Mouse (Mus musculus) left cerebral cortex, adult 2 months (tissue): ENCODE results near the gene Rps6ka5. TPM values are rescaled to one million over a fixed set of nuclear protein-coding genes. Genes with fewer than 3 reads are reported as not detected.

ENCODE experiments used
- DNase-seq, 2 experiments: peaks; one replicate each; pipeline ENCODE4 v3.0.0; 2021 to 2022; ENCODE audit warnings: low spot score in 2 of 2, mixed read lengths in 1 of 2; ENCODE audit errors: extremely low spot score in 1 of 2
- H3K27ac ChIP-seq: fragments of 200-600 bp; 2 replicates; pipeline ENCODE4 v1.8.1; 2022
- H3K4me3 ChIP-seq: fragments of 200-600 bp; 2 replicates; pipeline ENCODE4 v1.8.1; 2022
- CTCF ChIP-seq: fragments of 200-600 bp; IDR thresholded peaks from 2 replicates; pipeline ENCODE4 v1.8.1; 2022; ENCODE audit warnings: antibody characterized with exemption, mild to moderate bottlenecking, moderate library complexity
- intact Hi-C: fragments of 180-260 bp; cut with DNase I; formaldehyde crosslinking; loops from one replicate; pipeline ENCODE4 v1.15.1; 2025
- total RNA-seq, 2 experiments: library from RNA; stranded (reverse); gene quantifications; 2 replicates each; pipeline ENCODE4 v1.2.3; 2021

Gene Rps6ka5
- total RNA-seq, 2 experiments from 2014 or later = 21.4 to 23.1 TPM

DNA sequence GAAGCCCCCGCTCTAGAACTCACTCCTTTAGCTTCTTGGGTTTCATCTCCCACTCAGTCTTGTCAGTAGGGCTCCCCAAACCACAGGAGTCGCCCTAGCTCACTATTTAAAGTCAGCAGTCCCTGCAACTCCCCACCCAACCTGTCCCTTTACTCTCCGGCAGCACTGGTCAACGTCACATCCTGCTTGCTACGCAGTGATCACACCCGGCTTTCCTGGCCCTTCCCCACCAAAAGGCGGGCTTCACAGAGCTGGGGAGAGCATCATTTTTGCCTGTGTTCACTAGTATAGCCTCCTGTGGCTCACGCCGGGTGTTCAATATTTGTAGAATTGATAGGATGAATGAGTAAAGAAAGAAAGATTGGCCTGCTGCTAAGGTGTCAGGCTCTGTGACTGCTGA, 209.4 kb downstream of the Rps6ka5 start:
- Histone ChIP-seq H3K27ac (no peak overlapping the region), H3K4me3 (no peak overlapping the region)
- no peak for DNase-seq
- no peak for TF ChIP-seq CTCF
- intact Hi-C loops = no loop called here

DNA sequence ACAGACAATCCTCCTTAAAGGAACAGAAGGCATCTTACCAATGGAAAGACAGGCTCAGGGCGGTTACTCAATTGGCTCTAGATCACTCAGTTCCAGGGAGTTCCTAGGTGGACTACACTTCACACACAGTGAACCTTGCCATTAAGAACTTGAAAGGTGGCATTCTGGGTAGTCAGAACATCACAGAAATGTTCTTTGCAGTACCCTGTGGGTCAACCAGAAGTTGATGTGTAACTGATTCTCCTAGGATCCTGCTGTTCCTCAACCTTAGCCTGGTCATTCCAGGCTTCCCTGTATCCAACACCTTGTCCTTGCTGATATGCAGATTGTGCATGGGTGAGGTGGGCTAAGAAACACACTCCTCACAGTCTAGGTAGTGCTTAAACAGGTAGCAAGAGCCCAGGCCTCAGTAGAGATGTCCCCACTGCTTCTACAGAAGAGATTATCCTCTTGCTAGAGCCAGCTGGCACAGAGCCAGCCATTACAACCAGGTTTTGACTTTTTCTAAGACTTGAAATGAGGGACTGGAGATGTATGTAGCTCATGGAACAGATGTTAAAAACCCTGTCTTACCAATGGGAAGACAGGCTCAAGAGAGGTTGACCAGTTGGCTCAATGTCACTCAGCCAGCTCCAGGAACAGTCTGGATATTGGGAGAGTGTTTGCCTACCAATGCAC, 210.5 kb downstream of the Rps6ka5 start:
- no peak for TF ChIP-seq CTCF

DNA sequence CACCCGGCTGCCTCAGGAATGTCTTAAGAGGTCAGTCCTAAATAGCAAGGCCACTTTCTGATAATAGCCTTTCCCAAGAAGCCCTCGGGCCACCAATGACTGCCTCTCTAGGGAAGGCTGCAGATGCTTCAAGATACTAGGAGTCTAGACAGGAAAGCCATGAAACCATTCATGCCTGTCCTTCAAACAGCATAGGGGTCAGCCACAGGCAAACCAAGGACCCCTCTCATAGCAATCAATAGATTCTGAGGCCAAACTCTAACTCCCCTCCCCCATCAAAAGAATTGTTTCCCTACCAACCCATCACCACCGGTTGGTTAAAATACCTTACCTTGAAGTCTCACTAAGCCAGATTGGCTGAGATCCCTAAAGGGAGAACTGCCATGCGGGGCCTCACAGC, 211.3 kb downstream of the Rps6ka5 start:
- Histone ChIP-seq H3K27ac (no peak overlapping the region), H3K4me3 (no peak overlapping the region)
- no peak for TF ChIP-seq CTCF
- intact Hi-C loops = no loop called here
- DNase-seq = no peak

More for the DNA sequence above, 210.5 kb downstream of the Rps6ka5 start:
- no peak for DNase-seq
- intact Hi-C loops = no loop called here
- no peak overlapping the region for H3K4me3 ChIP-seq
- H3K27ac ChIP-seq = no peak overlapping the region

DNA sequence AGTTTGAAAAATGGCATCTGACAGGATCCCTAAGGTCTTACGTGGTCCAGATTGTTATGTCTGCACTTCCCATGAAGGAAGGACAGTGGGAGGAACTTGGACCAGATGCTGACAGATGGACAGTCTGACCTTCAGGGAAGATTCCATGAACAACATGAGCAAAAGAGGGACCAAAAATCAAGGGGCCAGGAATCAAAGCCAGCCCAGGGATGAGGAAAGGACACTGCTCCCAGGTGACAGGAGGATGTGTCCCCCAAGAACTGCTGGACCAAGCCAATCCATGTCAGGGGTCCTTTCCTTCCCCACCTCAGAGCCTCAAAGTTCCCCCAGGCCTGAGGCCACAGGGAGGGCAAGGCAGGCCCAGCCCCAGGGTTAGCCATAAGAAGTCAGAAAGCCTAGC, 212.2 kb downstream of the Rps6ka5 start:
- intact Hi-C loops = no loop called here
- H3K4me3 ChIP-seq = no peak overlapping the region
- no peak overlapping the region for H3K27ac ChIP-seq
- TF ChIP-seq CTCF = no peak
- no peak for DNase-seq

DNA sequence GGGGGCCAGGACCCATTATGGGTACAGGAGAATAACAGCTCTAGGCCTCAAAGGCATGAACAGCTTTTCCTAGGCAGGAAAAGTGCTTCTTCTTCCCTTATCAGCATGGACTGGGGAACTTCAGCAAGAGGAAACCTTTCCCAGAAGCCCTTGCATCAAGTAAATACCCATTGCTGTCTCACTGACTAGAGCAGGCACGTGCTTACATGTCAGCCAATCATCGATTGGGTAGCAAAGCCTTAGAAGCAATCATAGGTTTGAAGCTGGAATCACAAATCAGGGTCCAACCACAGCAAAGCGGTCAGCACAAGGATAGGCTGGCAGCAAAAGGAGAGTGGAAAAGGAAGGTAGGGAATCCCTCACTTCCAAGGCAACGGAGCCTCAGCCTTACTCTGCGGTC, 213.7 kb downstream of the Rps6ka5 start:
- H3K4me3 ChIP-seq = no peak overlapping the region
- intact Hi-C loops = no loop called here
- TF ChIP-seq CTCF = no peak
- H3K27ac ChIP-seq = no peak overlapping the region
- no peak for DNase-seq

DNA sequence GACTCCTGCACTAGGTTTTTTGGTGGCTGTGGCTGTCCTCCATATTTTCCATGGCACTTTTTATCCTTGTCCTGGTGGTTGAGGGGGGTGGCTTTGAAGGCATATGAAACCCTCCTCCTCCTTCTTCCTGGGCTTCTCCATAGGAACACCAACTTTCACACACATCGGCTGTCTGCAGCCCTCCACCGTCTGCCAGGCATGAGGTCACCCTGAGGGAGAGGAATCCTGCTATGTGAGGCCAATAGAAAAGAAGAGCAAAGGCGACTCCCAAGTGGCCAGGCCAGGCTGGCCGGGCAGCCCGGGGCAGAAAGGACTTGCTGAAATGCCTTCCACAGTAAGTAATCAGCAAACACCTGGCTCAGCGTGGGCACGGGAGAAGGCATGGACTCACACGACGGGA, 214.1 kb downstream of the Rps6ka5 start:
- Histone ChIP-seq H3K4me3 (no peak overlapping the region), H3K27ac (no peak overlapping the region)
- intact Hi-C loops = no loop called here
- TF ChIP-seq CTCF = no peak
- no peak for DNase-seq

DNA sequence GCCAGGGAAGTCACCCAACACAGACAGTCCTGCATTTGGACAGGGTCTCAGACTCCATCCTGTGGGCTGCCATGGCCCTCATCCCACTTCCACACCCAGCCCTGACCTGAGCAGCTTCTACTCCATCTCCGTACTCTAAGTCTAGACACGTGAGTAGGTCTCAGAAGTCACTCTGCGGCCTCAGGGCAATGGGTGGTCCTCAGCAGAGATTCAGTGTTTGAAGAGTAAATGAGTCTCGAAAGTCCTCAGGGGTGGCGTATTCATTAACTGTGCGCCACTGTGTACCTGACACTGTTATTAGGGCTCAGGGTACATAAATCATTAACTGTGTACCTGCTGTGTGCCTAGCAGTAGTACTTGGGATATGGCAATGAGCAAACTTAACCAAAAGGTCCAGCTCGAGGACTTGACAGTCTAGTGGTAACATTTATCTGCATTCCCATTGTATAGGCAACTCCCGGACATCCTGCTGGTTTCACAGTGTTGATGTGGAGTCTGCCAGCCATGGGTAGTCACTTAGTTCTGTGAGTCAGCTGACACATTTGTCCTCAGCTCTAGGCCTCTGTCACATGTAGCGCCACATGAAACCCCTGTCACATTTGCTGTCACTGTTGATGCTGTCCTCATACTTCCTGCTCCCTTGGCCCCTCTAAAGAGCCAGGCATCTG, 217.0 kb downstream of the Rps6ka5 start:
- H3K27ac ChIP-seq = no peak overlapping the region
- no peak overlapping the region for H3K4me3 ChIP-seq
- no peak for DNase-seq
- intact Hi-C loops = no loop called here
- no peak for TF ChIP-seq CTCF

DNA sequence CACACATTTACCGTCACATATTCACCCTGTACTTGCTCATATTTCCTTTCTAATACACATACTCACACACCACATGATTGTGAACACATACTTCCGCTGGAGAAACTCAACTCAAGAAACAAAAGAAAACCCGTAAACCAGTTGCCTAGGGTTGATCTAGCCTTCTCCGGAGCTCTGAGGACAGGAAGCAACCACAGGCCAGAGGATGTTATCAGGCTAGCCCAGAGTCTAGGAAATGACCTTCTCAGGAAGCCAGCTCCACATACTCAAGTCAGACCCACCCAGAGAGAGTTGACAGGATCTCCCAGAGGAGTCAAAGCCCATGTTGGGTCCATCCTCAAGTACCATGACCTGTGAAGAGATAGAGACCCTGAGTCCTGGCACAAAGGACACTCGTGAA, 218.1 kb downstream of the Rps6ka5 start:
- Histone ChIP-seq H3K27ac (no peak overlapping the region), H3K4me3 (no peak overlapping the region)
- intact Hi-C loops = no loop called here
- TF ChIP-seq CTCF = no peak
- DNase-seq = no peak

DNA sequence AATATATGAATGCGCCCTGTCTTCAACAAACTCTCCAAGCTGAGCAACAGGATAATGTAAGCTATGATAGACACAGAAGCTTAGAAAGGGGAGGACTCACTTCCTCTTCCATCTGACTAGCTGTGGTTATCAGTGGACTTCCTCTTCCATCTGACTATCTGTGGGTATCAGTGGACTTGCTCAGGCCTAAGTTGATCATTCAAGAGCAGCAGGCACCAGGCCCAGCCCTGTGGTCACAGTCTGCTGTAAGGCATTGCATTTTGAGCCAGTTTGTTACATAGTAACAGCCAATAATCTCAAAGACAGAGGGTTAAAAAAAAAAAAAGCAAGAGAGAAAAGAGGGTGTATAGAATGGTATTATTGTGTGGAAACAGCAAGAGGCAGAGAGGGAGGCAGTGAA, 221.3 kb downstream of the Rps6ka5 start:
- no peak for TF ChIP-seq CTCF
- intact Hi-C loops = no loop called here

DNA sequence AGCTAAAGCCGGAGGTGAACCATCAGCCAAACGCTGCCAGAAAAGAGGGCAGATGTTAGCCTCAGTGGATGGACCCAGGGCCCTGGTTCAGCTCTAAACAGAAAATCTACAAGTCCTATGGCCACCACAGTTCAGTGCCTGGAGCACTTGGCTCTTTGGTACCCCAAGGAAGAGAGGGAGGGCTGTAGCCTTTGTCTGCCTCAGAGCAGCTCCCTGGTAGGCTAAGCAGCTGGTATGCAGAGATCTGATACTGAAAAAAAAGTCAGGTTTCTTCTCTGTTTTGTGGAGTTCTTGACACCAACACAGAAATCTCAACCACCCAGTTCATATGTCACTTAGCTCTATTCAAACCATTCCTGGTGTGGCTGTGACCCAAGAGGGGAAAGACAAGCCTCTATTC, 222.2 kb downstream of the Rps6ka5 start:
- Histone ChIP-seq H3K27ac (no peak overlapping the region), H3K4me3 (no peak overlapping the region)
- no peak for TF ChIP-seq CTCF
- intact Hi-C loops = no loop called here
- DNase-seq = no peak

More for the DNA sequence above, 221.3 kb downstream of the Rps6ka5 start:
- Histone ChIP-seq H3K4me3 (no peak overlapping the region), H3K27ac (no peak overlapping the region)
- DNase-seq = no peak

DNA sequence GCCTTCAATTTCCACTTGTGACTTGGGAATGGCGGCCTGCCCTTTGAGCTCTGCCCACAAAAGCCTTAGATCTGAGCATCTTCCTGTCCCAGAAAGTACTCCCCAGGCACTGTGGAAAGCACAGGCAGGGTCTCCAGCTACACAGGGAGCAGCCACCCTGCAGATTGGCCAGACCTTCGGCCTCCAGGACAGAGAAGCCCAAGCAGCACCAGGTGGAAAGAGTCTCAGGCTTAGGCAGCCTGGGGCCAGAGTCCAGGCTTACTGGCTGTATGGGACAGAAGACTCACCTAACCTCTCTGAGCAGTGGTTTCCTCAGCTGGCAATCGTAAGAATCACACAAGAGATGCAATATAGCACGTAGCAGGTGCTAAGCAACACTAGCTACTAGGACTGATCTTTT, 223.1 kb downstream of the Rps6ka5 start:
- no peak for TF ChIP-seq CTCF
- H3K4me3 ChIP-seq = no peak overlapping the region
- intact Hi-C loops = no loop called here
- DNase-seq = no peak
- H3K27ac ChIP-seq = no peak overlapping the region; the same call in 1 of the 2 replicates

DNA sequence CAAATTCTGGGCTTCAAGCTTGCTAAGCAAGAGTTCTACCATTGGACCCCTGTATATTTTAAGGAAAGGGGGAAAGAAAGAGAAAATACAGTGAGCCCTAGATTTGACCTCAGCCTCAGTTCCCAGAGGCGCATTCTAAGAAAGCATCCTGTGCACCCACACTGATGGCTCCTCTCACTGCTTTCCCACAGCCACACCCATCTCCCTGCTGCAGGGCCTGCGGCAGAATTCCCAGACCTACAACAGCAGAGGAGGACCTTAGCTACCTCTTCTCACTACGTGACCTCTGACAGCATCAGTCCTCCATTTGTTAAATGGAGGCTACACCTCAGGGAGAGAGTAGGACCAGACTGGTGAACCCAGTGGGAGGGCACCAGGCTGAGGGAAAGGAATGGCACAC, 224.2 kb downstream of the Rps6ka5 start:
- Histone ChIP-seq H3K4me3 (no peak overlapping the region), H3K27ac (no peak overlapping the region)
- intact Hi-C loops = no loop called here
- no peak for DNase-seq
- no peak for TF ChIP-seq CTCF

DNA sequence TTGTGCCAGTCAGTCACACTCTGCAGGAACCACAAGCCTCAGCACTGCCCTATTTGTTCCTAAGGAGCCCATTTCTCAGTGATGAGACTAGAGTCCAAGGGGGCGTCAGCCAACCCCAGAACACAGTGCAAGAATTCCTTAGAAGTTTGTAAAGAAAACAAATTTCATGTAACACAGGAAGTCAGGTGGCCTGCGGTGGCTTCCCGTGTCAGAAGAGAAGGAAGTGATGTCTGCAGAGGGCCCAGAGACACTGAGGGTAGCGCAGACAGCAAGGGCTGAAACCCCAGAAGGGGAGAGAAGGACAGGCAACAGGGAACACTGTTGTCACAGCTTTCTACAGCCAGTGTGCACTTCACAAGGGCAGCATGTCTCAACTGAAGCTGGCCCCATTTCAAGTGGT, 225.5 kb downstream of the Rps6ka5 start:
- no peak for DNase-seq
- intact Hi-C loops = no loop called here
- Histone ChIP-seq H3K4me3 (no peak overlapping the region), H3K27ac (no peak overlapping the region; the same call in 1 of the 2 replicates)
- no peak for TF ChIP-seq CTCF
